Mouse (Mus musculus) stomach, postnatal 0 days (tissue): ENCODE results near the gene Gm9. TPM values are rescaled to one million over a fixed set of nuclear protein-coding genes. Genes with fewer than 3 reads are reported as not detected.
"Not testable (repeated sequence)": the region's sequence is repeated elsewhere in the genome, so short reads cannot be mapped to it uniquely, and the experiment has no call there.

ENCODE experiments used
- ATAC-seq: fragments of 200-750 bp; cut with Nextera tagmentation; 2 replicates; pipeline ENCODE4 v1.8.0; 2017; ENCODE audit not compliant: low FRiP score, low TSS enrichment
- DNase-seq: peaks from one replicate; pipeline ENCODE4 v3.0.0-alpha.2; 2016; ENCODE audit warnings: low spot score
- H3K27ac ChIP-seq: fragments of 300-500 bp; sonication (generic); replicated peaks from 2 replicates; pipeline ENCODE4 v1.5.1; 2014; ENCODE audit warnings: mild to moderate bottlenecking, control low read depth
- H3K27me3 ChIP-seq: fragments of 300-500 bp; sonication (generic); 2 replicates; pipeline ENCODE4 v1.6.1; 2014; ENCODE audit warnings: low read length; ENCODE audit not compliant: control insufficient read depth, insufficient read depth
- H3K36me3 ChIP-seq: fragments of 300-500 bp; sonication (generic); 2 replicates; pipeline ENCODE4 v1.6.1; 2014; ENCODE audit warnings: low read length, mixed read lengths; ENCODE audit not compliant: control insufficient read depth, insufficient read depth
- H3K4me1 ChIP-seq: fragments of 300-500 bp; sonication (generic); replicated peaks from 2 replicates; pipeline ENCODE4 v1.6.1; 2014; ENCODE audit warnings: antibody characterized with exemption; ENCODE audit not compliant: control insufficient read depth, insufficient read depth
- H3K4me2 ChIP-seq: fragments of 300-500 bp; sonication (generic); replicated peaks from 2 replicates; pipeline ENCODE4 v1.6.1; 2014; ENCODE audit warnings: low read depth, mild to moderate bottlenecking, control low read depth, moderate library complexity
- H3K4me3 ChIP-seq: fragments of 300-500 bp; sonication (generic); 2 replicates; pipeline ENCODE4 v1.5.1; 2014; ENCODE audit warnings: low read depth, low read length, control low read depth
- H3K9ac ChIP-seq: fragments of 300-500 bp; sonication (generic); 2 replicates; pipeline ENCODE4 v1.6.1; 2014; ENCODE audit warnings: mild to moderate bottlenecking, low read length, control low read depth, mixed read lengths
- H3K9me3 ChIP-seq: fragments of 300-500 bp; sonication (generic); 2 replicates; pipeline ENCODE4 v1.6.1; 2016; ENCODE audit warnings: low read length; ENCODE audit not compliant: control insufficient read depth
- CTCF ChIP-seq: IDR thresholded peaks from 2 replicates; pipeline ENCODE4 v1.5.1; 2016; ENCODE audit warnings: antibody characterized with exemption, low read depth, mild to moderate bottlenecking, moderate library complexity
- EP300 ChIP-seq: optimal IDR thresholded peaks from 2 replicates; pipeline ENCODE3; 2016; ENCODE audit warnings: antibody characterized with exemption
- WGBS: fragments of 180-500 bp; shearing (Covaris S2); extraction: QIAGEN DNeasy Blood & Tissue Kit; methylation state at CpG from one replicate; pipeline ENCODE4 v1.1.7; 2014; 5-methylcytosine and 5-hydroxymethylcytosine counted together
- polyA plus RNA-seq: library from polyadenylated mRNA; unstranded; fragments of >200 nt; fragmentation: Nextera tagmentation; extraction: Ambion mirVana; gene quantifications from 2 replicates; pipeline ENCODE4 v1.2.1, GENCODE M21; 2015

Gene Gm9
- polyA plus RNA-seq, result not detected in 2 replicates

GRCm38 (mm10) chrX:37210941-37211340 is at the start of gene Gm9:
Gene Gm9, minus strand, starts transcription at chrX:37211041.
- ATAC-seq (no peak), DNase-seq (no peak)
- no peaks in the 10 kb centered on the region for H3K4me1 ChIP-seq
- H3K27me3 ChIP-seq, result no peaks in the 10 kb centered on the region
- H3K4me2 ChIP-seq, result no peak within 1 kb of the TSS
- no peaks in the 10 kb centered on the region for H3K36me3 ChIP-seq
- H3K27ac ChIP-seq, result no peak within 1 kb of the TSS
- 84% methylated on average over 10 of the region's 10 CpGs for WGBS
- no peak within 1 kb of the TSS for H3K4me3 ChIP-seq
- no peak for TF ChIP-seq EP300
- no peak for TF ChIP-seq CTCF
- no peak within 1 kb of the TSS for H3K9ac ChIP-seq
- no peaks in the 10 kb centered on the region for H3K9me3 ChIP-seq

- not testable (repeated sequence) for H3K27ac ChIP-seq, H3K4me1 ChIP-seq, H3K4me3 ChIP-seq, H3K9ac ChIP-seq, H3K27me3 ChIP-seq, DNase-seq, ATAC-seq, H3K9me3 ChIP-seq, H3K36me3 ChIP-seq, H3K4me2 ChIP-seq
- 83% methylated on average over 1 of the region's 3 CpGs for WGBS
Measured at GRCm38 (mm10) chrX:37249619-37250018, 38.8 kb upstream of the Gm9 start, which contains the start of gene Rhox3a. Gene Rhox3a, plus strand, starts transcription at chrX:37249919.

GRCm38 (mm10) chrX:37244676-37245075 is 33.8 kb upstream of the Gm9 start, which contains the start of gene Rhox2a:
Gene Rhox2a, plus strand, starts transcription at chrX:37244976.
- not testable (repeated sequence) for H3K36me3 ChIP-seq, H3K9ac ChIP-seq, ATAC-seq, H3K4me3 ChIP-seq, H3K27me3 ChIP-seq, H3K4me1 ChIP-seq, H3K27ac ChIP-seq, DNase-seq, H3K4me2 ChIP-seq, H3K9me3 ChIP-seq
- no CpG with 5 or more reads among the region's 9 CpGs for WGBS

- H3K27me3 ChIP-seq, H3K36me3 ChIP-seq, DNase-seq, H3K4me1 ChIP-seq, H3K4me3 ChIP-seq, H3K9ac ChIP-seq, H3K27ac ChIP-seq, H3K9me3 ChIP-seq, H3K4me2 ChIP-seq, ATAC-seq: not testable (repeated sequence)
- 69% methylated on average over 1 of the region's 1 CpGs for WGBS
Measured at GRCm38 (mm10) chrX:37222158-37222557, 11.3 kb upstream of the Gm9 start, which contains the start of gene Rhox1. Gene Rhox1, minus strand, starts transcription at chrX:37222258.

- H3K27me3 ChIP-seq, result no peaks in the 10 kb centered on the region
- H3K9ac ChIP-seq, result no peak overlapping the region
- 63% methylated on average over 8 of the region's 8 CpGs for WGBS
- ATAC-seq, result no peak
- TF ChIP-seq EP300, result no peak
- TF ChIP-seq CTCF, result no peak
- no peak overlapping the region for H3K27ac ChIP-seq
- H3K4me3 ChIP-seq, result no peak overlapping the region
- H3K4me1 ChIP-seq, result no peaks in the 10 kb centered on the region
- no peaks in the 10 kb centered on the region for H3K9me3 ChIP-seq
- no peak for DNase-seq
- no peak overlapping the region for H3K4me2 ChIP-seq
- H3K36me3 ChIP-seq, result no peaks in the 10 kb centered on the region
Measured at GRCm38 (mm10) chrX:37198676-37199075, 12.2 kb downstream of the Gm9 start.

GRCm38 (mm10) chrX:37191744-37192379 is 19.0 kb downstream of the Gm9 start:
- H3K4me2 ChIP-seq, result peak overlapping the region; percentile 58
- ATAC-seq (no peak), DNase-seq (peak; percentile 14)
- no peaks in the 10 kb centered on the region for H3K9me3 ChIP-seq
- WGBS, result 17% methylated on average over 28 of the region's 28 CpGs
- TF ChIP-seq CTCF, result no peak
- peak overlapping the region; percentile 61 for H3K9ac ChIP-seq
- H3K4me3 ChIP-seq, result peak overlapping the region; percentile 53
- no peaks in the 10 kb centered on the region for H3K36me3 ChIP-seq
- no peaks in the 10 kb centered on the region for H3K27me3 ChIP-seq
- no peaks in the 10 kb centered on the region for H3K4me1 ChIP-seq
- H3K27ac ChIP-seq, result peak overlapping the region; percentile 61; the same call in 1 of the 2 replicates
